Mouse (Mus musculus) hindbrain, embryonic 14.5 days (tissue): ENCODE measurements at regions not wholly inside any gene's neighbourhood (a gene's known extent, or its start where the extent isn't known, plus 50 kb on each side); places are given as distances from the start of the nearest gene placed in this dataset.
A peak's percentile ranks its signal among the peaks of the same experiment; 100 is the strongest.
"Not testable (repeated sequence)": the region's sequence is repeated elsewhere in the genome, so short reads cannot be mapped to it uniquely, and the experiment has no call there.

ENCODE experiments used
- ATAC-seq: fragments of 200-750 bp; cut with Nextera tagmentation; 2 replicates; pipeline ENCODE4 v1.8.0; 2017; ENCODE audit warnings: moderate number of reproducible peaks, mild to moderate bottlenecking, moderate TSS enrichment, moderate library complexity; ENCODE audit not compliant: low FRiP score
- DNase-seq: peaks from one replicate; pipeline ENCODE4 v3.0.0-alpha.2; 2015; ENCODE audit warnings: low spot score
- H3K27ac ChIP-seq: fragments of 300-500 bp; sonication (generic); 2 replicates; pipeline ENCODE4 v1.5.1; 2014; ENCODE audit warnings: mild to moderate bottlenecking, moderate library complexity
- H3K27me3 ChIP-seq: fragments of 300-500 bp; sonication (generic); 2 replicates; pipeline ENCODE4 v1.6.1; 2014; ENCODE audit warnings: mild to moderate bottlenecking, low read length, mixed read lengths; ENCODE audit not compliant: control insufficient read depth, insufficient read depth
- H3K36me3 ChIP-seq: fragments of 300-500 bp; sonication (generic); replicated peaks from 2 replicates; pipeline ENCODE4 v1.6.1; 2014; ENCODE audit not compliant: control insufficient read depth, insufficient read depth
- H3K4me1 ChIP-seq: fragments of 300-500 bp; sonication (generic); replicated peaks from 2 replicates; pipeline ENCODE4 v1.6.1; 2014; ENCODE audit warnings: antibody characterized with exemption, low read length, mixed read lengths; ENCODE audit not compliant: control insufficient read depth, insufficient read depth
- H3K4me2 ChIP-seq: fragments of 300-500 bp; sonication (generic); replicated peaks from 2 replicates; pipeline ENCODE4 v1.6.1; 2014; ENCODE audit warnings: mild to moderate bottlenecking, moderate library complexity
- H3K4me3 ChIP-seq: fragments of 300-500 bp; sonication (generic); replicated peaks from 2 replicates; pipeline ENCODE4 v1.5.1; 2014; ENCODE audit warnings: mild to moderate bottlenecking, low read length
- H3K9ac ChIP-seq: fragments of 300-500 bp; sonication (generic); 2 replicates; pipeline ENCODE4 v1.6.1; 2014
- H3K9me3 ChIP-seq: fragments of 300-500 bp; sonication (generic); 2 replicates; pipeline ENCODE4 v1.6.1; 2016; ENCODE audit warnings: low read length; ENCODE audit not compliant: control insufficient read depth
- WGBS: fragments of 180-500 bp; shearing (Covaris S2); extraction: QIAGEN DNeasy Blood & Tissue Kit; methylation state at CpG from one replicate; pipeline ENCODE4 v1.1.7; 2014; 5-methylcytosine and 5-hydroxymethylcytosine counted together

GRCm38 (mm10) chr13:3035291-3035690 lies 502.6 kb upstream of the Gdi2 start:
- not testable (repeated sequence) for H3K9ac ChIP-seq, H3K36me3 ChIP-seq

GRCm38 (mm10) chr13:3037010-3037409 lies 500.9 kb upstream of the Gdi2 start:
- not testable (repeated sequence) for H3K4me3 ChIP-seq, H3K4me2 ChIP-seq, DNase-seq, H3K27ac ChIP-seq, H3K4me1 ChIP-seq, H3K9ac ChIP-seq, H3K36me3 ChIP-seq, H3K27me3 ChIP-seq, H3K9me3 ChIP-seq
- ATAC-seq: peak; percentile 64
- WGBS: 9% methylated on average over 1 of the region's 1 CpGs

More at GRCm38 (mm10) chr13:3035291-3035690, 502.6 kb upstream of the Gdi2 start:
- not testable (repeated sequence) for H3K27me3 ChIP-seq, H3K4me1 ChIP-seq, DNase-seq, H3K9me3 ChIP-seq, ATAC-seq, H3K27ac ChIP-seq, H3K4me2 ChIP-seq, H3K4me3 ChIP-seq

- H3K9me3 ChIP-seq, H3K36me3 ChIP-seq, H3K4me2 ChIP-seq, H3K27me3 ChIP-seq, H3K4me1 ChIP-seq, H3K4me3 ChIP-seq, H3K9ac ChIP-seq, DNase-seq, H3K27ac ChIP-seq, ATAC-seq: not testable (repeated sequence)
- 79% methylated on average over 8 of the region's 9 CpGs for WGBS
Measured at GRCm38 (mm10) chr13:3046381-3047105, 491.3 kb upstream of the Gdi2 start.

GRCm38 (mm10) chr13:3083480-3083879 lies 454.4 kb upstream of the Gdi2 start:
- DNase-seq: not testable (repeated sequence)
- WGBS: 83% methylated on average over 3 of the region's 3 CpGs

GRCm38 (mm10) chr13:3089971-3090370 lies 447.9 kb upstream of the Gdi2 start:
- not testable (repeated sequence) for H3K27ac ChIP-seq, ATAC-seq, H3K4me2 ChIP-seq, H3K36me3 ChIP-seq, H3K9ac ChIP-seq, H3K9me3 ChIP-seq, DNase-seq, H3K4me3 ChIP-seq, H3K27me3 ChIP-seq, H3K4me1 ChIP-seq
- 88% methylated on average over 7 of the region's 7 CpGs for WGBS

More at GRCm38 (mm10) chr13:3083480-3083879, 454.4 kb upstream of the Gdi2 start:
- not testable (repeated sequence) for H3K27ac ChIP-seq, ATAC-seq, H3K27me3 ChIP-seq, H3K9ac ChIP-seq, H3K4me3 ChIP-seq, H3K4me1 ChIP-seq, H3K4me2 ChIP-seq, H3K36me3 ChIP-seq, H3K9me3 ChIP-seq

GRCm38 (mm10) chr13:3106543-3106942 lies 431.3 kb upstream of the Gdi2 start:
- not testable (repeated sequence) for DNase-seq, H3K4me1 ChIP-seq, H3K27me3 ChIP-seq, ATAC-seq, H3K4me3 ChIP-seq, H3K9ac ChIP-seq, H3K9me3 ChIP-seq, H3K36me3 ChIP-seq, H3K27ac ChIP-seq, H3K4me2 ChIP-seq
- WGBS: 41% methylated on average over 2 of the region's 2 CpGs

- not testable (repeated sequence) for H3K27ac ChIP-seq, H3K4me1 ChIP-seq, H3K9ac ChIP-seq, H3K9me3 ChIP-seq, H3K4me2 ChIP-seq, H3K27me3 ChIP-seq, DNase-seq, ATAC-seq, H3K36me3 ChIP-seq, H3K4me3 ChIP-seq
- WGBS: 27% methylated on average over 4 of the region's 4 CpGs
Measured at GRCm38 (mm10) chr13:3128150-3128549, 409.7 kb upstream of the Gdi2 start.

- H3K9me3 ChIP-seq, H3K27ac ChIP-seq, H3K9ac ChIP-seq, DNase-seq, H3K4me2 ChIP-seq, H3K4me1 ChIP-seq, H3K36me3 ChIP-seq, H3K4me3 ChIP-seq, ATAC-seq, H3K27me3 ChIP-seq: not testable (repeated sequence)
- WGBS: 83% methylated on average over 2 of the region's 2 CpGs
Measured at GRCm38 (mm10) chr13:3137281-3137680, 400.6 kb upstream of the Gdi2 start.

- ATAC-seq (no peak), DNase-seq (no peak)
- Histone ChIP-seq H3K9me3 (peaks cover 7% of the 10 kb centered on the region; the same call in 1 of the 2 replicates), H3K4me2 (no peak overlapping the region), H3K27ac (no peak overlapping the region), H3K27me3 (no peaks in the 10 kb centered on the region), H3K4me1 (no peaks in the 10 kb centered on the region), H3K4me3 (no peak overlapping the region), H3K9ac (no peak overlapping the region), H3K36me3 (no peaks in the 10 kb centered on the region)
- 96% methylated on average over 14 of the region's 14 CpGs for WGBS
Measured at GRCm38 (mm10) chr13:3138698-3139097, 399.2 kb upstream of the Gdi2 start.

GRCm38 (mm10) chr13:3145513-3145912 lies 392.4 kb upstream of the Gdi2 start:
- H3K36me3 ChIP-seq, H3K27ac ChIP-seq, H3K4me1 ChIP-seq, H3K27me3 ChIP-seq, H3K4me2 ChIP-seq, ATAC-seq, DNase-seq, H3K9ac ChIP-seq, H3K9me3 ChIP-seq, H3K4me3 ChIP-seq: not testable (repeated sequence)
- WGBS: 95% methylated on average over 1 of the region's 1 CpGs
